Mouse (Mus musculus): ENCODE measurements around the gene Ubtf. TPM values are rescaled to one million over a fixed set of nuclear protein-coding genes. Genes with fewer than 3 reads are reported as not detected.

Ubtf gene
- polyA plus RNA-seq, 1 experiment: 59.7 TPM

DNA sequence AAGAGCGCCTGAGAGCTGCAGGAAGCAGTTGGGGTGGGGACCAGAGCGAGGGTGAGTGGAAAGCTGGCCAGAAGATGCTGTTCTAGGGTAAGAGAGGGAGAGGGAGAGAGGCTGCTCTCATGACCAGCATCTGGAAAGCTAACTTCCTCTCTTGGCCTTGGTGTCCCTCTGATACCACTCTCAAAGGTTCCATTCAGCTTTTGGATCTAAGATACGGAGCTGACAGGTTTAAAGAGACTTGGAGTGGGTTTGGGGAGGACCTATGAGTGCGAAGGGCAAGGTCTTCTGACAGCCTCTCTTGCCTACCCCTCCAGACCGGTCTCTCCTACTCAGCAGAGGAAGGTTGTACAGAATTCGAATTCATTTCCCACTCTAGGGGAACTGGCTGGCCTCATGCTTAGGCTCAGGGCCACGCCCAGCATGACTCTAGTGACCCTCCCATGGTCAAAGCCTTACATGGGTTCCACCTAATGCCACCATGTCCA is 28.6 kb upstream of the Ubtf start:
- H3K27ac ChIP-seq (ENCODE audit: insufficient read depth, low read depth, low read length): no peak overlapping the region

DNA sequence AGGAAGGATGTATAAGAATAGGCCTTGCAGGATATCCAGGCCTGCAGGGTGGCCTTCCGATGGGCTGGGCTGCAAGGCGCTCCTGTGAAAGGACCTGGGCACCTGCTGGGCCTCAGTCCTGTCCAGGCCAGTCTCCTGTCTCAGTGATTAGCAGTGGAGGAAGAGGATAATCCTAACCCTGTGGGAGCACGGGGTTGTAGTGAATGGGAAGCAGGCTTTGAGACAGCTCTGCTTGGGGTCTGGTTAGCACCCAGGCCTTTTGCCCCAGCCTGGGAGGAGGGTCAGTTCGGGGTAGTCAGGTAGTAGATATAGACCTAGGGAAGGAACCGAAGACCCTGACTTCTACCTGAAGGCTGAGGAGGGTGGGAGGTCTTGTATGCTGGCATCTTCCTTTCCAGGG is 28.1 kb upstream of the Ubtf start:
- no peak overlapping the region for H3K27ac ChIP-seq (ENCODE audit: insufficient read depth, low read depth, low read length)
- TF ChIP-seq POLR2A (IDR thresholded peaks at IDR 0.05; ENCODE audit: borderline replicate concordance, low read depth, low read length): no peak
- TF ChIP-seq CTCF (IDR thresholded peaks at IDR 0.05; ENCODE audit: low read depth, low read length): no peak
- H3K4me3 ChIP-seq (ENCODE audit: insufficient read depth, low read length): no peak overlapping the region
- peaks cover 9% of the 10 kb centered on the region for H3K4me1 ChIP-seq (ENCODE audit: control insufficient read depth, insufficient read depth, low read length)

More for the DNA sequence above, 28.6 kb upstream of the Ubtf start:
- no peak overlapping the region for H3K4me3 ChIP-seq (ENCODE audit: insufficient read depth, low read length)
- peaks cover 9% of the 10 kb centered on the region for H3K4me1 ChIP-seq (ENCODE audit: control insufficient read depth, insufficient read depth, low read length)
- TF ChIP-seq POLR2A (IDR thresholded peaks at IDR 0.05; ENCODE audit: borderline replicate concordance, low read depth, low read length): no peak
- TF ChIP-seq CTCF (IDR thresholded peaks at IDR 0.05; ENCODE audit: low read depth, low read length): no peak

DNA sequence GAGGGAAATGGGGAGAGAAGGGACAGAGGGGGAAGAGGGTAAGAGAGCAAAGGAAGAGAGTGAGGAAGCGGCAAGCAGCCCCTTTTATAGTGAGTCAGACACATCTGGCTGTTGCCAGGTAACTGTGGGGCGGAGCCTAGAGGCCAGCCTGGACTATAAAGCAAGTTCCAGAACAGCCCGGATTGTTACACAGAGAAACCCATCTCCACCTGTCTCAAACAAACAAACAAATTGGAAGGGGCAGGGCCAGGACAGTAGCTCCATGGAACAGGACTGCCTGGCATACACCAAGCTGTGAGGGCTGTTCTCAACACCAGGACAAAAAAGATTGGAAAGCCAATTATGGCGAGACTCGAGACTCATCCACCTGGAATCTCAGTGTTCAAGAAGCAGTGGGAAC is 27.4 kb upstream of the Ubtf start:
- Histone ChIP-seq H3K4me3 (ENCODE audit: insufficient read depth, low read length) (no peak overlapping the region), H3K27ac (ENCODE audit: insufficient read depth, low read depth, low read length) (no peak overlapping the region), H3K4me1 (ENCODE audit: control insufficient read depth, insufficient read depth, low read length) (peaks cover 9% of the 10 kb centered on the region)
- TF ChIP-seq POLR2A (IDR thresholded peaks at IDR 0.05; ENCODE audit: borderline replicate concordance, low read depth, low read length) (no peak), CTCF (IDR thresholded peaks at IDR 0.05; ENCODE audit: low read depth, low read length) (no peak)

GRCm38 (mm10) chr11:102344458-102344857 is 24.9 kb upstream of the Ubtf start:
- H3K4me1 ChIP-seq (ENCODE audit: control insufficient read depth, insufficient read depth, low read length): peaks cover 5% of the 10 kb centered on the region
- no peak overlapping the region for H3K27ac ChIP-seq (ENCODE audit: insufficient read depth, low read depth, low read length)
- H3K4me3 ChIP-seq (ENCODE audit: insufficient read depth, low read length): no peak overlapping the region
- no peak for TF ChIP-seq POLR2A (IDR thresholded peaks at IDR 0.05; ENCODE audit: borderline replicate concordance, low read depth, low read length)
- no peak for TF ChIP-seq CTCF (IDR thresholded peaks at IDR 0.05; ENCODE audit: low read depth, low read length)

- TF ChIP-seq POLR2A (IDR thresholded peaks at IDR 0.05; ENCODE audit: borderline replicate concordance, low read depth, low read length) (no peak), CTCF (IDR thresholded peaks at IDR 0.05; ENCODE audit: low read depth, low read length) (no peak)
Observed at GRCm38 (mm10) chr11:102342742-102343141, 23.2 kb upstream of the Ubtf start.

GRCm38 (mm10) chr11:102341101-102341500 is 21.6 kb upstream of the Ubtf start:
- Histone ChIP-seq H3K4me1 (ENCODE audit: control insufficient read depth, insufficient read depth, low read length) (peaks cover 10% of the 10 kb centered on the region), H3K4me3 (ENCODE audit: insufficient read depth, low read length) (no peak overlapping the region), H3K27ac (ENCODE audit: insufficient read depth, low read depth, low read length) (no peak overlapping the region)
- no peak for TF ChIP-seq POLR2A (IDR thresholded peaks at IDR 0.05; ENCODE audit: borderline replicate concordance, low read depth, low read length)
- TF ChIP-seq CTCF (IDR thresholded peaks at IDR 0.05; ENCODE audit: low read depth, low read length): no peak

More at GRCm38 (mm10) chr11:102342742-102343141, 23.2 kb upstream of the Ubtf start:
- Histone ChIP-seq H3K4me1 (ENCODE audit: control insufficient read depth, insufficient read depth, low read length) (peaks cover 12% of the 10 kb centered on the region), H3K27ac (ENCODE audit: insufficient read depth, low read depth, low read length) (no peak overlapping the region), H3K4me3 (ENCODE audit: insufficient read depth, low read length) (no peak overlapping the region)

DNA sequence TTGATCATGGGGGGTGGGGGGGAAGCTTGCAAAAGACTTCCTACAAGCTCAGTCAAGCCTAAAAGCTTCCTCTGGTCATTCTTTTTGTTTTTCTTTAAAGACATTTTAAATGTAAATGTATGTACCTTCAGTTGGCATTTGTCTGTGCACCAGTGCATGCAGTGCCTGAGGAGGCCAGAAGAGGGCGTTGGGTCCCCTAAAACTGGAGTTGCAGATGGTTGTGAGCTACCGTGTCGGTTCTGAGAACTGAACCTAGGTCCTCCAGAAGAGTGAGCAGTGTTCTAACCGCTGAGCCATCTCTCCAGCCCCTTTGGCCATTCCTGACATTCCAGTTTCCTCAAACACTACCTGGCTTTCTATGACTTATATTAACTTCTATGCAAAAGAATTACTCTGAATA is 20.1 kb upstream of the Ubtf start:
- H3K4me3 ChIP-seq (ENCODE audit: insufficient read depth, low read length): no peak overlapping the region
- TF ChIP-seq POLR2A (IDR thresholded peaks at IDR 0.05; ENCODE audit: borderline replicate concordance, low read depth, low read length) (no peak), CTCF (IDR thresholded peaks at IDR 0.05; ENCODE audit: low read depth, low read length) (no peak)
- peaks cover 10% of the 10 kb centered on the region for H3K4me1 ChIP-seq (ENCODE audit: control insufficient read depth, insufficient read depth, low read length)
- H3K27ac ChIP-seq (ENCODE audit: insufficient read depth, low read depth, low read length): no peak overlapping the region

GRCm38 (mm10) chr11:102339195-102339594 is 19.7 kb upstream of the Ubtf start:
- no peak for TF ChIP-seq CTCF (IDR thresholded peaks at IDR 0.05; ENCODE audit: low read depth, low read length)
- no peak for TF ChIP-seq POLR2A (IDR thresholded peaks at IDR 0.05; ENCODE audit: borderline replicate concordance, low read depth, low read length)

GRCm38 (mm10) chr11:102338561-102338960 is 19.0 kb upstream of the Ubtf start:
- Histone ChIP-seq H3K4me3 (ENCODE audit: insufficient read depth, low read length) (no peak overlapping the region), H3K4me1 (ENCODE audit: control insufficient read depth, insufficient read depth, low read length) (peaks cover 10% of the 10 kb centered on the region), H3K27ac (ENCODE audit: insufficient read depth, low read depth, low read length) (no peak overlapping the region)
- TF ChIP-seq CTCF (IDR thresholded peaks at IDR 0.05; ENCODE audit: low read depth, low read length): no peak
- no peak for TF ChIP-seq POLR2A (IDR thresholded peaks at IDR 0.05; ENCODE audit: borderline replicate concordance, low read depth, low read length)

More at GRCm38 (mm10) chr11:102339195-102339594, 19.7 kb upstream of the Ubtf start:
- no peak overlapping the region for H3K27ac ChIP-seq (ENCODE audit: insufficient read depth, low read depth, low read length)
- H3K4me3 ChIP-seq (ENCODE audit: insufficient read depth, low read length): no peak overlapping the region
- peaks cover 10% of the 10 kb centered on the region for H3K4me1 ChIP-seq (ENCODE audit: control insufficient read depth, insufficient read depth, low read length)

GRCm38 (mm10) chr11:102337921-102338320 is 18.4 kb upstream of the Ubtf start:
- TF ChIP-seq CTCF (IDR thresholded peaks at IDR 0.05; ENCODE audit: low read depth, low read length) (no peak), POLR2A (IDR thresholded peaks at IDR 0.05; ENCODE audit: borderline replicate concordance, low read depth, low read length) (no peak)

DNA sequence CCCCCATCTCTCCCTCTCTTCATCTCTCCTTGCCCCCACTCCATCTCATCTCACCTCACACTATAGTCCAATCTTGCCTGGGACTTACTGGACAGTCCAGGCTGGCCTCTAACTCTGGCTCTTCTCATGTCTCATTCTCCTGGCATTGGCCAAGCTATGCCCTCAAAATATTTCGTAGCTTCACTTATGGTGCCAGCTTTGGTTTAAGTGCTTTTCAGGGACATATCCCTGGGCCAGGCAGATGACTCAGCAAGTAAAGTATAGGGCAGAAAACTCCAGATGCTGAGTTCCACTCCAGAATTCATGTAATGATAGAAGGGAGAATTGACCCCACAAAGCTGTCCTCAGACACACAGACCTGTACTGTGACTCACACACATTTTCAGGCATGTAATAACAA is 16.6 kb upstream of the Ubtf start:
- no peak overlapping the region for H3K27ac ChIP-seq (ENCODE audit: insufficient read depth, low read depth, low read length)
- no peak for TF ChIP-seq CTCF (IDR thresholded peaks at IDR 0.05; ENCODE audit: low read depth, low read length)
- TF ChIP-seq POLR2A (IDR thresholded peaks at IDR 0.05; ENCODE audit: borderline replicate concordance, low read depth, low read length): no peak
- peaks cover 10% of the 10 kb centered on the region for H3K4me1 ChIP-seq (ENCODE audit: control insufficient read depth, insufficient read depth, low read length)
- H3K4me3 ChIP-seq (ENCODE audit: insufficient read depth, low read length): no peak overlapping the region

More at GRCm38 (mm10) chr11:102337921-102338320, 18.4 kb upstream of the Ubtf start:
- H3K4me1 ChIP-seq (ENCODE audit: control insufficient read depth, insufficient read depth, low read length): peaks cover 10% of the 10 kb centered on the region
- H3K27ac ChIP-seq (ENCODE audit: insufficient read depth, low read depth, low read length): no peak overlapping the region
- H3K4me3 ChIP-seq (ENCODE audit: insufficient read depth, low read length): no peak overlapping the region
